Mouse (Mus musculus): ENCODE results near the gene Crkl. TPM values are rescaled to one million over a fixed set of nuclear protein-coding genes. Genes with fewer than 3 reads are reported as not detected.
A peak's percentile ranks its signal among the peaks of the same experiment; 100 is the strongest.
"Not testable (repeated sequence)": the region's sequence is repeated elsewhere in the genome, so short reads cannot be mapped to it uniquely, and the experiment has no call there.

Crkl gene
- total RNA-seq, 2 experiments from 2014 or later = 37.0 to 39.8 TPM

- no peak for DNase-seq (ENCODE audit: low spot score in 2 of 2)
These were observed 29.7 kb downstream of the Crkl start for GRCm38 (mm10) chr16:17481465-17481864.

- no peak for DNase-seq (ENCODE audit: low spot score in 2 of 2)
These were observed 34.7 kb downstream of the Crkl start for GRCm38 (mm10) chr16:17486505-17486904.

GRCm38 (mm10) chr16:17488478-17489468, 37.0 kb downstream of the Crkl start:
- peak in 1 of 2 experiments; percentile 35 for DNase-seq (ENCODE audit: low spot score in 2 of 2)

- peak; percentile 21 to 39 for DNase-seq (ENCODE audit: low spot score in 2 of 2)
These were observed 37.8 kb downstream of the Crkl start, which contains the start of gene Aifm3 for GRCm38 (mm10) chr16:17489469-17490111. Gene Aifm3, plus strand, starts transcription at chr16:17489611.

DNA sequence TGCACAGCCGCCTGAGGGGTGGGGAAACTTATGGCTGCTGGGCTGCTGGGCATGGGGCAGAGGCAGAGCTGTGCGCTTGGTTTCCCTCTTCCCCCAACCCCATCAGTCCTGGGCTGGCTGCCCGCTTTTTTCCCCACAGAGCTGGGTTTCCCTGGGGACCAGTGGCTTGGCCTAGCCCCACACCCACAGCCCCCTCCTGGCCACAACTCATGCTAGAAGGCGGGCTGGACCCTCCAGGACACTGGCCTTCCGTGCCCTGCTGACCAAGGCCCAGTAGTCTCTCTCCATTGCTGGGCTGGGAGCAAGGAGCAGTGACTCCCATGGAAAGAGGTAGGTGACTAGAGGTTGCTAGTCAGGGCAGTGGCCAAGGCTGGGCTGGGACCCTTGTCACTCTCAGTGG, 39.4 kb downstream of the Crkl start:
- no peak for DNase-seq (ENCODE audit: low spot score in 2 of 2)

GRCm38 (mm10) chr16:17491896-17492561, 40.2 kb downstream of the Crkl start:
- DNase-seq (ENCODE audit: low spot score in 2 of 2) = peak; percentile 41 to 63

GRCm38 (mm10) chr16:17496499-17497305, 44.9 kb downstream of the Crkl start:
- DNase-seq (ENCODE audit: low spot score in 2 of 2) = peak; percentile 86 to 91

- no peak for DNase-seq (ENCODE audit: low spot score in 2 of 2)
These were observed 47.6 kb downstream of the Crkl start for GRCm38 (mm10) chr16:17499249-17499883.

- DNase-seq (ENCODE audit: low spot score in 2 of 2) = peak in 1 of 2 experiments; percentile 26
These were observed 50.9 kb downstream of the Crkl start for GRCm38 (mm10) chr16:17502681-17503080.

GRCm38 (mm10) chr16:17507018-17507552, 55.3 kb downstream of the Crkl start:
- DNase-seq (ENCODE audit: low spot score in 2 of 2) = no peak

GRCm38 (mm10) chr16:17508031-17508430, 56.2 kb downstream of the Crkl start:
- DNase-seq (ENCODE audit: low spot score in 2 of 2) = not testable (repeated sequence)

- DNase-seq (ENCODE audit: low spot score in 2 of 2) = peak; percentile 86 to 93
These were observed 56.9 kb downstream of the Crkl start, which contains the start of gene Lztr1 for GRCm38 (mm10) chr16:17508546-17509239. Gene Lztr1, plus strand, starts transcription at chr16:17508688.

- DNase-seq (ENCODE audit: low spot score in 2 of 2) = no peak
These were observed 57.4 kb downstream of the Crkl start for GRCm38 (mm10) chr16:17509240-17509597.

DNA sequence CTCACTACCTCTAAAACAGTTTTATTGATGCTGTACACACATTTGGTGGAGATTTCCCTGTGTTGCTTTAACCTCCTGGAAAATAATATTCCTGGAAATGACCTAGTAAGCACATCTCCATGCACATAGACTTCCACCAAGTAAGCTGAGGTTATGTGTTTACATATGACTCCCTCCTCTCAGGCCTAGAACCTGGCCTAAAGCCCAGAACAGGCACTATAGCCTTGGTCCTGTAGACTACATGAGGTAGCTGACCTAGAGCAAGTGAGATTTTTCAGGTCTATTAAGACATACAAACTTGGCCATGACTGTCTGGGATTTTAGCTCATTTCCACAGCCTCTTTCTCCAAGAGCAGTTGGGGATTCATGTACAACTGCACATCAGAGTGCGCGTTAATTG, 58.4 kb downstream of the Crkl start:
- DNase-seq (ENCODE audit: low spot score in 2 of 2) = no peak

DNA sequence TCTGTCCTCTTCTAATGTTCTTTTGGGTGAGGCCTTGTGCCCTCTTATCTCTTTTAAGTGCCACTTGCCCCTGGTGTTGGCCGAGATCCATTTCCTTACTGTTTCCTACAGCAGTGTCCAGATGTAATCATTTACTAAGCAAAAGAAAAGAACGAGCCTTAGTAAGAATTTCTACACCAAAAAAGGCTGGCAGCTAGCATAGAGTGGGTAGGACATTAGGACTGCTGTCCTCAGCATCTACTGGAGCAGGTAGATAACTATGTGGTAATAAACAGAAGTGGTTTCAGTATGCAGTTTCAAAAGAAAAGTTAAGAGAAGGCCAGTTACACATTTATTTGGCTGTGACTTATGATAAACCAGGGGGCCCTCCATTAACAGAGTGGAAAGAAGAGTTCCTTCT, 58.9 kb downstream of the Crkl start:
- DNase-seq (ENCODE audit: low spot score in 2 of 2) = no peak

GRCm38 (mm10) chr16:17511431-17511830, 59.6 kb downstream of the Crkl start:
- DNase-seq (ENCODE audit: low spot score in 2 of 2) = no peak

DNA sequence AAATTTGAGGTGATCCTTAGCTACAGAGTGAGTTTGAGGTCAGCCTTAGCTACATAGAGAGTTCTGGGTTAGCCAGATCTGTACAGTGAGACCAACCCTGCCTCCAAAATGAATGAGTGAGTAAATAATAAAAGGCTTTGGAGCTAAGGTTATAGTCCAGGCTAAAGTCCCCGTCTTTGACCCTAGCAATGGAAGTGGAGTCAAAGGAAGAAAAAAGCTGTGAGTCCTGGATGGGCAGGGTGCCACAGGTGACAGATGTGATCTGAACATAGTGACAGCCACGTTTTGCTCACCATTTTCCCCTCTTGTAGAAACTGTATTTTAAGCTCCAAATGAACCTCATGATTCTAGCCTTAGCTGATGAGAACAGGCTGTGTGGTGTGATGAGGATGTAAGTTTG, 67.1 kb downstream of the Crkl start:
- no peak for DNase-seq (ENCODE audit: low spot score in 2 of 2)

- DNase-seq (ENCODE audit: low spot score in 2 of 2) = no peak
These were observed 72.4 kb downstream of the Crkl start for GRCm38 (mm10) chr16:17524156-17524555.

DNA sequence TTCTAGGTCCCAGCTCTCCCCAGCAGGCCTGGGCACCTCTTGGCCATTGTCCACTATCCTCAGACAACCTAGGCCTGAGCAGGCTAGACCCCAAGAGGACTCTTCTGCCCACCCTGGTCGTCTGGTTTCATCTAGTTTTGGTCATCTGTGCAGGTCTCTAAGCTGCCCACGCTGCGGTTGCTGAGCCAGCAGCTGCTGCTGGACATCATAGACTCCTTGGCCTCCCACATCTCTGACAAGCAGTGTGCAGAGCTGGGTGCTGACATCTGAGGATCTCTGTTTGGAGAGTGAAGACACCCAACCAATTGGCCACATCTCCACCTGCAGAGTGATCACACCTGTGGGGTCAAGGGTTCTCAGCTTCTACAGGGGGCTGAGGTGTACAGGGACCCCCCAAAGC, 73.7 kb downstream of the Crkl start:
- no peak for DNase-seq (ENCODE audit: low spot score in 2 of 2)

Data from left cerebral cortex, adult 18-20 months (tissue).